Mouse (Mus musculus) CD4-positive, CD25-positive, alpha-beta regulatory T cell, adult 2 months (primary cell): Measurements from ENCODE around the gene Srcap.

Experiments
- DNase-seq: peaks from one replicate; pipeline ENCODE4 v3.0.0-alpha.2; 2012; ENCODE audit warnings: low read depth, low spot score

Srcap gene

GRCm38 (mm10) chr7:127573503-127574008 is 61.8 kb downstream of the Srcap start:
- no peak for DNase-seq

- DNase-seq: peak; percentile 21
Observed at GRCm38 (mm10) chr7:127574115-127574514, 62.3 kb downstream of the Srcap start.

- no peak for DNase-seq
Observed at GRCm38 (mm10) chr7:127583260-127583659, 71.5 kb downstream of the Srcap start.

DNA sequence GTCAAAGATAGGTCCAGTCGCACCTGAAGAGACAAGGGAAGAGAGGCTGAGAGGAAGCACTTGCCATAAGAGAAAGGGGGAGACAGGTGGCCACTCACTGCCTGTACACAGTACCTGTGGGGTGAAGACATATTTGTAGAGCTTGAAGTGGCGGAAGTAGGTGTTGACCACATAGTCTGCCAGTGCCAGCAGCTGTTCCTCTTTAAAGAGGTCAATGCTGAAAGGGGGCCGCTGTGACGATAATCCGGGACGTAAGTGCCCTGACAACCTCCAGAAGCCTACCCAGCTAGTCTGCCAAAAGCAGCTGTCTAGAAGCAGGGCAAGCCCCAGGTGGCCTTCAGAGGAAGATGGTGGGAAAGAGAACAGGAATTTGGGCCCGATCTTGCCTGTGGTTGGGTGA is 73.2 kb downstream of the Srcap start:
- no peak for DNase-seq

- no peak for DNase-seq
Observed at GRCm38 (mm10) chr7:127586149-127586548, 74.4 kb downstream of the Srcap start.

GRCm38 (mm10) chr7:127587196-127587595 is 75.4 kb downstream of the Srcap start:
- DNase-seq: no peak

GRCm38 (mm10) chr7:127588011-127588871 is 76.5 kb downstream of the Srcap start, which contains the start of the genes Ccdc189 and Rnf40:
TSS of gene Ccdc189 (minus strand) at chr7:127588595.
TSS of gene Rnf40 (plus strand) at chr7:127588767.
- peak; percentile 94 for DNase-seq

DNA sequence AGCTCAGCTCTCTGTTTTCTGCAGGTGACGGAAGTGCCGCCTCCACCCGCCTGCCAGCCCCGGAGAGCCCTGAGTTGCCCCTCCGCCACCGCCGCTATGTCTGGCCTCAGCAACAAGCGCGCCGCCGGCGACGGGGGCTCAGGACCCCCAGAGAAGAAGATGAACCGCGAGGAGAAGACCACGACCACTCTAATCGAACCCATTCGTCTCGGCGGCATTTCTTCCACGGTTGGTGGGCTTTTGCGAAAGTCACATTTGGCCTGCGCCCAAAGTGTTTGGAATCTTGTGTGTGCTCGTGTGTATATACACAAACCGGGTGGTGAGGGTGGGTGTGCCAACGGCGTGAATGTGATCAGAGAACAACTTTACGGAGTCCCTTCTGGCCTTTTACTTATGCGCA is 77.1 kb downstream of the Srcap start:
- no peak for DNase-seq

GRCm38 (mm10) chr7:127589637-127590036 is 77.9 kb downstream of the Srcap start:
- DNase-seq: no peak

DNA sequence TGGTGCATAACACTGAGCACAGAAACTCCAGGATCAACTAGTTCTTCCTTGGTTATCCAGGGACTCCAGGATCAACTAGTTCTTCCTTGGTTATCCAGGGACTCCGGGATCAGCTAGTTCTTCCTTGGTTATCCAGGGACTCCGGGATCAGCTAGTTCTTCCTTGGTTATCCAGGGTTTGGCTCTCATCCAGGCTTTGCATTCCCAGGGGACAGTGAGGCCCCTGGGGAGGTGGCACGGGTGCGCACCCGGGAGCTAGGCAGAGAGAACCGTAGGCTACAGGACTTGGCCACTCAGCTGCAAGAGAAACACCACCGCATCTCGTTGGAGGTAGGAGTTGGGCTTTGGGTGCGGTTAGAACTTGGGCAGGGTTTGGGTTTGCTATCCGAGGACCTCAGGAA is 79.3 kb downstream of the Srcap start:
- DNase-seq: no peak

DNA sequence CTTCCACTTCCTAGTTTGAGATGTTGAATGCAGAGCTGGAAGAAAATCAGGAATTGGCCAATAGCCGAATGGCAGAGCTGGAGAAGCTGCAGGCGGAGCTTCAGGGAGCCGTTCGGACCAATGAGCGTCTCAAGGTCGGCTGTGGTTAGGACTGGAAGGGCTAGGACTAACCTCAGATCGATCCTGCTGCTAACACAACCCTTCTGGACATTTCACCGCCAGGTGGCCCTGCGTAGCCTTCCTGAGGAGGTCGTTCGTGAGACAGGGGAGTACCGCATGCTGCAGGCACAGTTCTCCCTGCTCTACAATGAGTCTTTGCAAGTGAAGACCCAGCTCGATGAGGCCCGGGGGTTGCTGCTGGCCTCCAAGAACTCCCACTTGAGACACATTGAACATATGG is 80.8 kb downstream of the Srcap start:
- no peak for DNase-seq

- DNase-seq: no peak
Observed at GRCm38 (mm10) chr7:127596747-127597146, 85.0 kb downstream of the Srcap start.

GRCm38 (mm10) chr7:127600612-127601011 is 88.8 kb downstream of the Srcap start:
- DNase-seq: no peak

- DNase-seq: no peak
Observed at GRCm38 (mm10) chr7:127601735-127602134, 90.0 kb downstream of the Srcap start.

- DNase-seq: no peak
Observed at GRCm38 (mm10) chr7:127602903-127603302, 91.1 kb downstream of the Srcap start.

DNA sequence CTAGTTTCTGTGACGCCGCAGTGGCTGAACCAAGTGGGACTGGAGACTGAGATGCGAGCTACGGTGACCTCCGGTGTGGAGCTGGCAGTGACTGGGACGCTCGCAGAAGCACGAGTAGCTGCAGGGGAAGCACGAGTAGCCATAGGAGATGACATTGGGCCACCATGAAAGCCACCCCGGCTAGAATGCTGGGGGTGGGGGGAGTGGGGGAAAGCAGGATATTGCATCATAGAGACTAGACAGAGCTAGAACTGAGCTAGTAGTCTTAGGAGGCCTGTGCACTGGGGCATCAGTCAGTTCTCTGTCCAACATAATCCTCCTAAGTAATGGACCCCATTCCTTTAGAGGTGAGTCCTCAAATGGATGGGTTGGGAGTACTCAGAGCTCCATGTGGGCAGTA is 92.5 kb downstream of the Srcap start:
- no peak for DNase-seq

- DNase-seq: no peak
Observed at GRCm38 (mm10) chr7:127607150-127607549, 95.4 kb downstream of the Srcap start.
